Mouse (Mus musculus) heart, embryonic 13.5 days (tissue): ENCODE measurements around the gene Dtnb. TPM values are rescaled to one million over a fixed set of nuclear protein-coding genes. Genes with fewer than 3 reads are reported as not detected.
A peak's percentile ranks its signal among the peaks of the same experiment; 100 is the strongest.

Source experiments
- ATAC-seq: fragments of 200-750 bp; cut with Nextera tagmentation; 2 replicates; pipeline ENCODE4 v1.8.0; 2017; ENCODE audit warnings: moderate TSS enrichment; ENCODE audit not compliant: insufficient number of reproducible peaks, low FRiP score, low TSS enrichment; ENCODE audit errors: extremely low read depth
- H3K27ac ChIP-seq: fragments of 300-500 bp; sonication (generic); replicated peaks from 2 replicates; pipeline ENCODE4 v1.5.1; 2015; ENCODE audit warnings: moderate library complexity, mild to moderate bottlenecking, inconsistent platforms
- H3K27me3 ChIP-seq: fragments of 300-500 bp; sonication (generic); replicated peaks from 2 replicates; pipeline ENCODE4 v1.6.1; 2015; ENCODE audit warnings: mild to moderate bottlenecking, inconsistent platforms
- H3K36me3 ChIP-seq: fragments of 300-500 bp; sonication (generic); 2 replicates; pipeline ENCODE4 v1.6.1; 2015; ENCODE audit warnings: mild to moderate bottlenecking, inconsistent platforms
- H3K4me1 ChIP-seq: fragments of 300-500 bp; sonication (generic); 2 replicates; pipeline ENCODE4 v1.6.1; 2015; ENCODE audit warnings: inconsistent platforms
- H3K4me2 ChIP-seq: fragments of 300-500 bp; sonication (generic); 2 replicates; pipeline ENCODE4 v1.6.1; 2015; ENCODE audit warnings: inconsistent platforms, mild to moderate bottlenecking, moderate library complexity
- H3K4me3 ChIP-seq: fragments of 300-500 bp; sonication (generic); 2 replicates; pipeline ENCODE4 v1.5.1; 2015; ENCODE audit warnings: moderate library complexity, mild to moderate bottlenecking, inconsistent platforms
- H3K9ac ChIP-seq: fragments of 300-500 bp; sonication (generic); 2 replicates; pipeline ENCODE4 v1.6.1; 2015; ENCODE audit warnings: inconsistent platforms, mild to moderate bottlenecking, moderate library complexity
- H3K9me3 ChIP-seq: fragments of 300-500 bp; sonication (generic); 2 replicates; pipeline ENCODE4 v1.6.1; 2016; ENCODE audit warnings: inconsistent platforms
- WGBS: fragments of 180-500 bp; shearing (Covaris S2); methylation state at CpG from one replicate; pipeline ENCODE4 v1.1.7; 2015; ENCODE audit warnings: mixed read lengths; 5-methylcytosine and 5-hydroxymethylcytosine counted together
- polyA plus RNA-seq: library from polyadenylated mRNA; unstranded; fragments of >200 nt; fragmentation: Nextera tagmentation; extraction: Ambion mirVana; gene quantifications from 2 replicates; pipeline ENCODE4 v1.2.1, GENCODE M21; 2015

Dtnb gene
- polyA plus RNA-seq, 1 experiment from 2014 or later, result 16.4 TPM

GRCm38 (mm10) chr12:3615041-3615440, 42.9 kb downstream of the Dtnb start:
- H3K4me1 ChIP-seq, result no peaks in the 10 kb centered on the region; the same call in 1 of the 2 replicates
- no peak overlapping the region for H3K4me2 ChIP-seq
- no peaks in the 10 kb centered on the region for H3K27me3 ChIP-seq
- no peaks in the 10 kb centered on the region for H3K9me3 ChIP-seq
- H3K4me3 ChIP-seq, result no peak overlapping the region
- H3K27ac ChIP-seq, result no peak overlapping the region
- 81% methylated on average over 8 of the region's 8 CpGs for WGBS
- H3K9ac ChIP-seq, result no peak overlapping the region
- H3K36me3 ChIP-seq, result peaks cover 12% of the 10 kb centered on the region; the same call in 1 of the 2 replicates
- no peak for ATAC-seq

DNA sequence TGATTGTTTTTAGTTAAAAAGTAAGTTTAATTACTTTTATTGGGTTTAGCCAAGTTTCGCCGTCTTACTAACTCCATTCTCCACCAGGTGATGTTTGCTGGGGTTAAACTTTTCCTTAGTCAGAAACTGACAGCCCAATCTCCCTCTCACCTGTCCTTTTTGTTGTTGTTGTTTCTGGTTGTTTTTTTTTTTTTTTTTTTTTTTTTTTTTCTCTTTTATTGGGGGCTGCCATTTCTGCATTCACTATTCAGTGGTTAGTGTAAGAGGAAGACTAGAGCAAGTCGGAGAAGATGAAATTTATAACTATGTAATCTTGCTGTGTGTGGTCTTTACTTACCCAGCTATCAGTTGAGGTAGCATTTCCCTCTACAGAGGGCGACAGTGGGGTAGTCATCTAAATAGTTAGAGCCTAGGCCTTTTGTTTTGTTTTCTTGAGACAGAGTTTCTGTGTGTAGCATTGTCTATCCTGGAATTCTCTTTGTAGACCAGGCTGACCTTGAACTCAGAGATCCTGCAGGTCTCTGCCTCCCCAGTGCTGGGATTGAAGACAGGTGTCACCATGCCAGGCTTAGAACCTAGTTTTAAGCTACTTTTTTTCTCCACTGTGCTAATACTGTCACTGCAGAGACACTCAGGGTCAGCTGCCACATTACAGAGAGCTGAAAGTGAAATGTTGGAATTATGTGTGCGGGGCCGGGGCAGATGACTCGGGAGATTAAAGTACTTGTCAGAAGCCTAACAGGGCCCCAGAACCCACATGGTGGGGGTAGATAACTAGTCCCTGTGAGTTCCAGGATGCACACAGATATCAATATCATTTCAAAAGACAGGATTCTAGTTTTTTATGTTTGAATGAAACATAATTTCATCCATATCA, 46.2 kb downstream of the Dtnb start:
- 85% methylated on average over 7 of the region's 7 CpGs for WGBS
- no peak overlapping the region for H3K4me3 ChIP-seq
- H3K36me3 ChIP-seq, result peaks cover 10% of the 10 kb centered on the region; the same call in 1 of the 2 replicates
- ATAC-seq, result no peak
- H3K9me3 ChIP-seq, result no peaks in the 10 kb centered on the region
- H3K27ac ChIP-seq, result no peak overlapping the region
- H3K9ac ChIP-seq, result no peak overlapping the region
- no peaks in the 10 kb centered on the region for H3K27me3 ChIP-seq
- H3K4me1 ChIP-seq, result no peaks in the 10 kb centered on the region; the same call in 1 of the 2 replicates
- no peak overlapping the region for H3K4me2 ChIP-seq

DNA sequence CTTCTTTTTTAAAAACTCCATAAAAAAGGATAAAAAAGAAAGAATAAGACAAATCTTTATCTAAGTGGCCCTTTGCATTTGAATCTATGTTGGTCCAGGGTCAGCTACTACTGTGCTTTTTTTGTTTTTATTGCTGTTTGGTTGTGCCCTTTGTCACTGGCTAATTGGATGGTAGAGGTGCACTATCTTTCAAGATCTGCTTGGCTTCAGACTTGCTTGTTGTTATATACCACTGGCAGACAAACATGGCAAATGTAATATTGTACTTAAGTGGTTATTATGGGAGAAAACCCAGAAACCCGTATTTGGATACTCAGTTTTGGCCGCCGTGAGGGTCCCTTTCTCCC, 46.8 kb downstream of the Dtnb start:
- Histone ChIP-seq H3K9ac (no peak overlapping the region), H3K36me3 (peaks cover 10% of the 10 kb centered on the region; the same call in 1 of the 2 replicates), H3K27ac (no peak overlapping the region), H3K27me3 (no peaks in the 10 kb centered on the region), H3K9me3 (no peaks in the 10 kb centered on the region), H3K4me1 (no peaks in the 10 kb centered on the region; the same call in 1 of the 2 replicates), H3K4me2 (no peak overlapping the region), H3K4me3 (no peak overlapping the region)
- 91% methylated on average over 3 of the region's 3 CpGs for WGBS
- no peak for ATAC-seq

DNA sequence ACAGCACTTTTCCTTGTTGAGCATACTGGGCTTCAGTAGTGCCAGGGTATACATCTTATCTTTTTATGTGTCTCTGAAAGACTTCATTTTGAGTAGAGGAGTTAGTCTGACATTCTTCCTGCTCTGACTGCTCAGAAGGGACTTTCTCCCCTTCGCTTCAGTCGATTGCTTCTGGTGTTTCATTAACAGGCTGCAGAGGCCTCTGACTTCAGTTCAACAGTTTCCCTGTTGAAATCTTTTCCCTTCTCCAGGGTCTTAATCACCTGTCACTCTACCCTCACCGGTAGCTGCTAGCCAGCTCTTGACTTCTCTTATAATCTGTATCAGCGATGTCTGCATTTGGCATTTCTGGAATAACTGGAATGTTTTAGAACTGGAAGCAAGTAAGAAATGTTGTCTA, 54.7 kb downstream of the Dtnb start:
- Histone ChIP-seq H3K9ac (no peak overlapping the region), H3K36me3 (no peaks in the 10 kb centered on the region), H3K9me3 (no peaks in the 10 kb centered on the region), H3K4me3 (no peak overlapping the region), H3K4me2 (no peak overlapping the region), H3K27ac (0 out of 2 replicates have a peak overlapping the region, but pooled peaks have one; percentile 15), H3K27me3 (no peaks in the 10 kb centered on the region), H3K4me1 (peaks cover 9% of the 10 kb centered on the region)
- WGBS, result 26% methylated on average over 4 of the region's 4 CpGs
- ATAC-seq, result no peak

DNA sequence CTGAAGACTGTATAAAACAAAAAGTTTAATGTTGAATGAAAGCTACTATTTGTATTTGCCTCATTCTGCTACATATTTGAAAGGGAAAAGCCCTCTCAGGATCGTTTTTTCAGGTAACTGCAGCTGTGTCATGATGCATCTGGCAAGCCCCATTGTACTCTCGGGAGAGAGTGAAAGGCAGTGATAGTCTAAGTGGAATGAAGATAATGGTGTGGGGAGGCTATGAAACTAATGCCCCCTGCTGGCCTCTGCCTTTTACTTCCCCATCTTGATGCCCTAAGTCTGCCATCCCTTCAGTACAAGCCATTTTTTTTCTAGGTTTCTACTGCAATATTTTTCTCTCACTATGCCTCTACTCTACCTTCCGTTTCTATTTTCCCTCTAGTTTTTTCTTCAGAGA, 69.8 kb downstream of the Dtnb start:
- no peaks in the 10 kb centered on the region for H3K9me3 ChIP-seq
- 28% methylated on average over 3 of the region's 3 CpGs for WGBS
- H3K9ac ChIP-seq, result no peak overlapping the region
- 0 out of 2 replicates have a peak, but pooled peaks cover 2% of the 10 kb centered on the region for H3K4me1 ChIP-seq
- ATAC-seq, result no peak
- no peaks in the 10 kb centered on the region for H3K36me3 ChIP-seq
- H3K4me3 ChIP-seq, result no peak overlapping the region
- no peak overlapping the region for H3K4me2 ChIP-seq
- H3K27ac ChIP-seq, result no peak overlapping the region
- no peaks in the 10 kb centered on the region for H3K27me3 ChIP-seq

- Histone ChIP-seq H3K27me3 (no peaks in the 10 kb centered on the region), H3K36me3 (no peaks in the 10 kb centered on the region), H3K27ac (peak overlapping the region; percentile 53; the same call in 1 of the 2 replicates), H3K9ac (no peak overlapping the region), H3K4me1 (peaks cover 19% of the 10 kb centered on the region), H3K4me2 (no peak overlapping the region), H3K4me3 (no peak overlapping the region), H3K9me3 (no peaks in the 10 kb centered on the region)
- WGBS, result 45% methylated on average over 7 of the region's 7 CpGs
- no peak for ATAC-seq
These were observed 84.6 kb downstream of the Dtnb start for GRCm38 (mm10) chr12:3656799-3657198.

DNA sequence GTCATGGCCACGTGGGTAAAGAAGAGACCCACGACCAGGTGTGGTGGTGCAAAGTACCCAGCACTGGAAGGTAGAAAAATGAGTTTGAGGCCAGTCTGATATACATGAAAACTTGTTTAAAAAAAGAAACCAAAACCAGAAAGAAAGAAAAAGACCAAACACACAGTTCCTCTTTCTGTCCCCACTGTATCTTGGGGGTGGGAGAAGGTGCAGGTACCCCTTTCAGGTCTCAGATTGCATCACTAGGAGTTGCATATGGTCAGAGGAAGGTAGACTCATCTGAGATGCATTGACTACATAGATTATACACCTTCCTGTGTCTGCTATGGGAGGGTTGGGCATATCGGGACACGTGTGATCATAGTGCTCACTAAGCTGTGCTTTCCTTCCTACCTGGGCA, 85.1 kb downstream of the Dtnb start:
- Histone ChIP-seq H3K9me3 (no peaks in the 10 kb centered on the region), H3K4me2 (no peak overlapping the region), H3K27ac (peak overlapping the region; percentile 53), H3K4me1 (peaks cover 19% of the 10 kb centered on the region), H3K9ac (no peak overlapping the region), H3K4me3 (no peak overlapping the region), H3K36me3 (no peaks in the 10 kb centered on the region), H3K27me3 (no peaks in the 10 kb centered on the region)
- 80% methylated on average over 4 of the region's 4 CpGs for WGBS
- ATAC-seq, result no peak

DNA sequence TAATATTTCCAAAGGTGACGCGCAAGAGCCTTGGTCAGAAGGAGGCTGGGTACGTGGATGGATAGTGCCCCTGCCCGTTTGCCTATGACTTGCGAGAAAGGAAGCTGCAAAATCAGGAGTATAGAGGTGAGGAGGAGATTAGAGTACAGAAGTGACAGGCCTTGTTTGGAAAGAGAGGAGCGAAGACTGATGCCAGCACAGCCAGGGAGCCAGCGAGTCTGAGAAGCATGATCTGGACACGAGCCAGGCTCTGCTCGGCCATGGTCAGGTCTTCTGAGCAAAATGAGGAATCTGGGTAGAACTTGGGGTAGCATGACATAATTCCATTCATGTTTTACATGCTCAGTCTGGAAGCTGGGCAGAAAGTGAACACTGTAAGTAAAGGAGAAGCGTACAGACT, 85.6 kb downstream of the Dtnb start:
- H3K27me3 ChIP-seq, result no peaks in the 10 kb centered on the region
- peaks cover 19% of the 10 kb centered on the region for H3K4me1 ChIP-seq
- no peak for ATAC-seq
- 0 out of 2 replicates have a peak overlapping the region, but pooled peaks have one; percentile 3 for H3K4me2 ChIP-seq
- no peaks in the 10 kb centered on the region for H3K36me3 ChIP-seq
- no peaks in the 10 kb centered on the region for H3K9me3 ChIP-seq
- no peak overlapping the region for H3K4me3 ChIP-seq
- WGBS, result 51% methylated on average over 10 of the region's 10 CpGs
- peak overlapping the region; percentile 53 for H3K27ac ChIP-seq
- no peak overlapping the region for H3K9ac ChIP-seq

DNA sequence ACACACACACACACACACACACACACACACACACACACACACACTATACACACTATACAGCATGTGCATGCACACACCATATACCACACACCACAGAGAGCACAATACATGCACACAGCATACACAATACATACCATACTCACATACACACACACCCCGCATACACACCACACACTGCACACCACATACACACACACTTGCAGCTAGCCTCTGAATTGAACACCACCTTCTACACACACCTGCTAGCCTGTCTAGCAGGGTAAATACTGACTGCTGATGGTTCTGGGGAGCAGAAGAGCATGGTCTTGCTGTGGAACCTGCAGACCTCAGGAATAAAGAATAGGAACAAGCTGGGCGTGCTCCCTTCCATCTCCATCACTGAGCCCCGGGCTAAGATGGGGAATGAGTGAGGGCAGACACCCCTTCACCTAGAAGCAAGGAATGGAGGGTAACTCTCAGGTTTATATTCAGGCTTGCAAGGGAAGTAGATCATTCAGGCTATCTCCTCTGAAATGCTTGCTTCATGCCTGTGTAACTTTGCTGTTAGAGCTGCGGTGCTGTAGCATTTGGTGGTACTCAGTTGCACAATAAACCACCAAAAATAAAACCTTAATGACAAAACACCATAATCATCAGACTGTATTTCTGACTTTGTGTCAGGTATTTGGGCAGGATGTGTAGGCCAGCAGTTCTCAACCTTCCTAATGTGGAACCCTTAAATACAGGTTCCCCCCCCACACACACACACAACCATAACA, 87.6 kb downstream of the Dtnb start:
- H3K27me3 ChIP-seq, result no peaks in the 10 kb centered on the region
- 87% methylated on average over 4 of the region's 4 CpGs for WGBS
- no peak for ATAC-seq
- no peaks in the 10 kb centered on the region for H3K36me3 ChIP-seq
- peaks cover 19% of the 10 kb centered on the region for H3K4me1 ChIP-seq
- no peak overlapping the region for H3K27ac ChIP-seq
- H3K9me3 ChIP-seq, result no peaks in the 10 kb centered on the region
- no peak overlapping the region for H3K9ac ChIP-seq
- no peak overlapping the region for H3K4me3 ChIP-seq
- H3K4me2 ChIP-seq, result no peak overlapping the region

DNA sequence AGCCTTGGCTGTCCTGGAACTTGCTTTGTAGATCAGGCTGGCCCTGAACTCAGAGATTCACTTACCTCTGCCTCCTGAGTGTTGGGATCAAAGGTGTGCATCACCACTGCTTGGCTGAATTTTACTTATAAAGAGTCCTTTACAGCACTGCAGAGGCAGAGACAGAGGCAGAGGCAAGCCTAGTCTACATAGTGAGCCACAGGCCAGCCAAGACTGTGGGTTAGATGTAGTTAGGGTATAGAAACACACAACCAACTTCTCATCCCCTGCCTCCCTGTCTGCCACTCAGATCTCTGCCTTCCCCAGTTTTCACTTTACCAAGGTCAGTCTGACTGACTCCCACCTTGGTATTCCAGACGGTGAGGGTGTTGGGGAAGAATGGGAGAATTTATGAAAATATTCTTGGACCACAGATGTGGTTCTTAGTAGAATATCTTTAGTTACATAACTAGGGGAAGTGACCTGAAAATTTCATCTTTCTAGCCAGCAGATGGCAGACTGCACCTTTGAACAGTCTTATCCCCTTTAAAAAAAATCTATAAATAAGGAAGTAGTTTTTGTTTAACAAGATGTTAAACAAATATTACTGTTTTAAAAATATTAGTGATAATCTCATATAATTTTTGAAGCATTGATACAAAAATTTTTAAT, 88.9 kb downstream of the Dtnb start:
- H3K4me2 ChIP-seq, result no peak overlapping the region
- no peak overlapping the region for H3K4me3 ChIP-seq
- peaks cover 19% of the 10 kb centered on the region for H3K4me1 ChIP-seq
- H3K9ac ChIP-seq, result no peak overlapping the region
- 51% methylated on average over 1 of the region's 1 CpGs for WGBS
- no peaks in the 10 kb centered on the region for H3K36me3 ChIP-seq
- no peak for ATAC-seq
- H3K27me3 ChIP-seq, result no peaks in the 10 kb centered on the region
- H3K27ac ChIP-seq, result no peak overlapping the region
- H3K9me3 ChIP-seq, result no peaks in the 10 kb centered on the region

GRCm38 (mm10) chr12:3662660-3663059, 90.5 kb downstream of the Dtnb start:
- H3K4me3 ChIP-seq, result no peak overlapping the region
- no peaks in the 10 kb centered on the region for H3K9me3 ChIP-seq
- peaks cover 6% of the 10 kb centered on the region for H3K4me1 ChIP-seq
- ATAC-seq, result no peak
- no peak overlapping the region for H3K4me2 ChIP-seq
- H3K36me3 ChIP-seq, result no peaks in the 10 kb centered on the region
- no peak overlapping the region for H3K9ac ChIP-seq
- H3K27me3 ChIP-seq, result no peaks in the 10 kb centered on the region
- H3K27ac ChIP-seq, result no peak overlapping the region
